Mouse (Mus musculus): Measurements from ENCODE around the gene Sept1.

GRCm38 (mm10) chr7:127253821-127254769 lies 21.2 kb upstream of the Sept1 start:
- TF ChIP-seq POLR2A (IDR thresholded peaks at IDR 0.05; ENCODE audit: low read depth, low read length) (peak; percentile 46), CTCF (conservative IDR thresholded peaks at IDR 0.05; ENCODE audit: insufficient read depth, insufficient read length, low read depth, low read length) (no peak)

Measured in kidney, adult 2 months (tissue).